Mouse (Mus musculus) E14TG2a.4 (cell line): ENCODE results near the gene Il27ra.

Experiments used
- CTCF ChIP-seq: conservative IDR thresholded peaks from 2 replicates; pipeline ENCODE4 v1.5.1; 2014; ENCODE audit warnings: low read length
- POU5F1 ChIP-seq: IDR thresholded peaks from 2 replicates; pipeline ENCODE4 v1.6.1; 2014; ENCODE audit warnings: low read length, borderline replicate concordance

DNA sequence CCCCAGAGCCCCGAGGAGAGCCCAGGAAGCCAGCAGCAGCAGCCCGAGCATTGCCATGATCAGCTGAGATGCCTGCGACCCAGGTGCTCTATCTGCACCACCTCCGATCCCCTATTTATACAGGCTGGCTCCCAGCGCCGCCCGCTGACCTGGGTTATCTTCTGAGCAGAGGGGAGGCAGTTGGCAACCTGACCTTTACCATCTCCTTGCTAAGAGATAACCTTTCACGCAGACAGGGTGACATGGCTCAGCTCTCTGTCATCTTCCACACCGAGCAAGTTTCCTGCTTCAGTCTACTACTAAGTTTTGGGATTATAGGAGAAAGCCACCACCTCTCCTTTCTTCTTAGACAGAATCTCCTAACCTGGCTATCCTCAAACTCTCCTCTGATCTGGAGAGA is 2.5 kb upstream of the Il27ra start, which contains the start of gene Rln3:
- no peak for TF ChIP-seq CTCF
- no peak for TF ChIP-seq POU5F1
